Mouse (Mus musculus) bone marrow, adult 2 months (tissue): ENCODE measurements around the gene Mpzl2.

ENCODE experiments used
- CTCF ChIP-seq: fragments of 200-500 bp; IDR thresholded peaks from 2 replicates; pipeline ENCODE4 v1.5.1; 2011; ENCODE audit warnings: low read length, control low read depth; ENCODE audit not compliant: control insufficient read depth, insufficient read depth
- POLR2A ChIP-seq: fragments of 200-500 bp; IDR thresholded peaks from 2 replicates; pipeline ENCODE4 v1.6.1; 2011; ENCODE audit warnings: low read depth, mild to moderate bottlenecking, control low read depth, low read length, borderline replicate concordance; ENCODE audit not compliant: control insufficient read depth

DNA sequence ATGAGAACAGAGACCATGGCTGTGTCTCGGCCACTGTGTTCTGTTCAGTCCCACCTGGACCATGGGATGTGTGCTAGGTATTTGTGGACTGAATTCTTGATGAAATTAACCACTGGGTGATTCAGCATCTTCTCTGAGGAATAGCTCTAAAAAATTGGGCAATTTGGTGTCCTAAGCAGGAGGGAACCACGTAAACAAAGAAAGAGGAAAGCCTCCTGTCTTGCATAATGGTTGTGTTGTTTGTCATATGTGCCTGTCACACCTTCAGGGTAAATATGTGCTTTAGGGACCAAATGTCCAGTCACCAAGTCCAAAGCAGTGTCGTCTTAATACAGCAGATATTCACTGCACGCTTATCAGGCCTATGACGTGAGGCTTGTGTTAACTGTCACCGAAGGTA lies 24.8 kb downstream of the Mpzl2 start:
- TF ChIP-seq POLR2A, result no peak
- no peak for TF ChIP-seq CTCF
